Mouse (Mus musculus) neural tube, embryonic 14.5 days (tissue): Measurements from ENCODE around the gene Dmrtc1b. TPM values are rescaled to one million over a fixed set of nuclear protein-coding genes. Genes with fewer than 3 reads are reported as not detected.

Experiments
- polyA plus RNA-seq: library from polyadenylated mRNA; unstranded; fragments of >200 nt; fragmentation: Nextera tagmentation; extraction: Ambion mirVana; gene quantifications from 2 replicates; pipeline ENCODE4 v1.2.1, GENCODE M21; 2014

Dmrtc1b gene
- polyA plus RNA-seq, 1 experiment from 2014 or later: not detected

Other genes with a start within 250 kb of the Dmrtc1b start
- gene Hdac8, start 202.5 kb upstream of the Dmrtc1b start, polyA plus RNA-seq: 2.9 and 3.2 TPM in 2 replicates
- 10.3 and 10.9 TPM in 2 replicates for gene Phka1, start 63.6 kb upstream of the Dmrtc1b start, polyA plus RNA-seq
- gene Gm3880, start 20.9 kb upstream of the Dmrtc1b start, polyA plus RNA-seq: not detected in 2 replicates
- not detected in 2 replicates for gene Gm9112, start 230 bp upstream of the Dmrtc1b start, polyA plus RNA-seq
- gene Dmrtc1c1, start 95.1 kb downstream of the Dmrtc1b start, polyA plus RNA-seq: not detected in 2 replicates
- not detected in 2 replicates for gene Dmrtc1c2, start 146.8 kb downstream of the Dmrtc1b start, polyA plus RNA-seq
- gene 1700031F05Rik, start 160.1 kb downstream of the Dmrtc1b start, polyA plus RNA-seq: not detected in 2 replicates
- 1.4 and 3.0 TPM in 2 replicates for gene Dmrtc1a, start 200.8 kb downstream of the Dmrtc1b start, polyA plus RNA-seq
- not detected in 2 replicates for gene 1700011M02Rik, start 201.0 kb downstream of the Dmrtc1b start, polyA plus RNA-seq
- gene 1700018G05Rik, start 220.5 kb downstream of the Dmrtc1b start, polyA plus RNA-seq: not detected in 2 replicates